Mouse (Mus musculus) spleen, postnatal 10 days (tissue): ENCODE data around the gene Snrpb2.

ENCODE experiments used
- DNase-seq, 2 experiments: peaks; one replicate each; pipeline ENCODE4 v3.0.0; 2021 to 2022; ENCODE audit warnings: low spot score in 2 of 2

Gene Snrpb2

GRCm38 (mm10) chr2:143094761-143095160 lies 31.9 kb downstream of the Snrpb2 start:
- no peak for DNase-seq

- DNase-seq: no peak
Observed at GRCm38 (mm10) chr2:143097170-143097569, 34.3 kb downstream of the Snrpb2 start.

- DNase-seq: no peak
Observed at GRCm38 (mm10) chr2:143113859-143114258, 51.0 kb downstream of the Snrpb2 start.

- DNase-seq: no peak
Observed at GRCm38 (mm10) chr2:143114716-143115115, 51.9 kb downstream of the Snrpb2 start.

GRCm38 (mm10) chr2:143117453-143117852 lies 54.6 kb downstream of the Snrpb2 start:
- no peak for DNase-seq

- DNase-seq: no peak
Observed at GRCm38 (mm10) chr2:143118221-143118620, 55.4 kb downstream of the Snrpb2 start.
